In genomic region chr1:180403357-180403693, GRCm38 (mm10) we compare ENCODE assay signal across 8 mouse cellular contexts.
DNase-seq lines count a peak whose midpoint lies in the region; ATAC-seq and TF ChIP-seq lines count a peak whose summit lies in the region.

No protein-coding gene starts in this region.

- WGBS in lung, postnatal 0 days = 56% methylated on average over 8 of the region's 8 CpGs
- WGBS in intestine, embryonic 16.5 days = 68% methylated on average over 8 of the region's 8 CpGs
- 89% methylated on average over 8 of the region's 8 CpGs for WGBS in stomach, embryonic 14.5 days

- no peaks in the 10 kb centered on the region for H3K27me3 ChIP-seq in lung, postnatal 0 days (replicated peaks; ENCODE audit: insufficient read depth, low read length)
- H3K27me3 ChIP-seq in intestine, embryonic 16.5 days (replicated peaks; ENCODE audit: control insufficient read depth, insufficient read depth, low read length) = no peaks in the 10 kb centered on the region
- no peaks in the 10 kb centered on the region for H3K27me3 ChIP-seq in stomach, embryonic 14.5 days (ENCODE audit: control insufficient read depth, insufficient read depth, low read length)

- intact Hi-C loops in gastrocnemius, adult 2 months (cut with DNase I) = no loop called here

- 0 out of 2 replicates have a peak overlapping the region, but pooled peaks have one; percentile 35 for H3K4me2 ChIP-seq in lung, postnatal 0 days (replicated peaks; ENCODE audit: low read depth, low read length)
- H3K4me2 ChIP-seq in intestine, embryonic 16.5 days (ENCODE audit: low read depth, low read length) = peak overlapping the region; percentile 26; the same call in 1 of the 2 replicates
- peak overlapping the region; percentile 25 for H3K4me2 ChIP-seq in stomach, embryonic 14.5 days (replicated peaks; ENCODE audit: low read depth, low read length)

- H3K4me3 ChIP-seq in gastrocnemius, adult 2 months = peak overlapping the region; percentile 32
- no peak overlapping the region for H3K4me3 ChIP-seq in lung, postnatal 0 days (ENCODE audit: low read depth, low read length)
- no peak overlapping the region for H3K4me3 ChIP-seq in intestine, embryonic 16.5 days (ENCODE audit: low read length)
- no peak overlapping the region for H3K4me3 ChIP-seq in stomach, embryonic 14.5 days (ENCODE audit: low read depth, low read length)

- no peak for DNase-seq in gastrocnemius, adult 2 months
- DNase-seq in gastrocnemius, postnatal 4 days (ENCODE audit: low spot score in 2 of 2) = no peak
- DNase-seq in lung, postnatal 0 days (ENCODE audit: low spot score) = no peak
- no peak for DNase-seq in lung, postnatal 10 days
- no peak for DNase-seq in right cerebral cortex, postnatal 10 days (ENCODE audit: low spot score in 2 of 2)
- no peak for DNase-seq in right cerebral cortex, adult 18-20 months

- no peak for TF ChIP-seq CTCF in gastrocnemius, adult 2 months (IDR thresholded peaks at IDR 0.05)
- no peak for TF ChIP-seq CTCF in lung, postnatal 0 days (IDR thresholded peaks at IDR 0.05)

- H3K27ac ChIP-seq in gastrocnemius, adult 2 months = peak overlapping the region; percentile 96
- H3K27ac ChIP-seq in lung, postnatal 0 days (ENCODE audit: low read length) = peak overlapping the region; percentile 94
- peak overlapping the region; percentile 91 for H3K27ac ChIP-seq in intestine, embryonic 16.5 days (ENCODE audit: low read length)
- peak overlapping the region; percentile 96 for H3K27ac ChIP-seq in stomach, embryonic 14.5 days (ENCODE audit: low read length)

- no peak overlapping the region for H3K9ac ChIP-seq in lung, postnatal 0 days (replicated peaks; ENCODE audit: low read depth)
- H3K9ac ChIP-seq in intestine, embryonic 16.5 days (ENCODE audit: low read depth, low read length) = peak overlapping the region; percentile 54
- H3K9ac ChIP-seq in stomach, embryonic 14.5 days (replicated peaks; ENCODE audit: low read depth, low read length) = peak overlapping the region; percentile 11; the same call in 1 of the 2 replicates

- H3K4me1 ChIP-seq in lung, postnatal 0 days (ENCODE audit: insufficient read depth, low read depth, low read length) = peaks cover 50% of the 10 kb centered on the region
- H3K4me1 ChIP-seq in intestine, embryonic 16.5 days (ENCODE audit: control insufficient read depth, insufficient read depth, low read length) = peaks cover 65% of the 10 kb centered on the region
- peaks cover 63% of the 10 kb centered on the region for H3K4me1 ChIP-seq in stomach, embryonic 14.5 days (ENCODE audit: control insufficient read depth, insufficient read depth, low read length)

- TF ChIP-seq EP300 in lung, postnatal 0 days (IDR thresholded peaks at IDR 0.05) = no peak

- no peaks in the 10 kb centered on the region for H3K9me3 ChIP-seq in lung, postnatal 0 days (ENCODE audit: low read length)
- H3K9me3 ChIP-seq in intestine, embryonic 16.5 days (ENCODE audit: control insufficient read depth, low read length) = no peaks in the 10 kb centered on the region
- no peaks in the 10 kb centered on the region for H3K9me3 ChIP-seq in stomach, embryonic 14.5 days (ENCODE audit: control insufficient read depth, low read depth, low read length)

- no peak for ATAC-seq in lung, postnatal 0 days
- ATAC-seq in intestine, embryonic 16.5 days = no peak
- no peak for ATAC-seq in stomach, embryonic 14.5 days (ENCODE audit: insufficient number of reproducible peaks, insufficient read depth, low FRiP score, low read depth)

- H3K36me3 ChIP-seq in lung, postnatal 0 days (ENCODE audit: insufficient read depth, low read length) = no peaks in the 10 kb centered on the region
- no peaks in the 10 kb centered on the region for H3K36me3 ChIP-seq in intestine, embryonic 16.5 days (ENCODE audit: control insufficient read depth, insufficient read depth, low read length)
- H3K36me3 ChIP-seq in stomach, embryonic 14.5 days (ENCODE audit: control insufficient read depth, insufficient read depth, low read length) = no peaks in the 10 kb centered on the region
